Mouse (Mus musculus) gastrocnemius, postnatal 14 days (tissue): ENCODE results near the gene Cox19. TPM values are rescaled to one million over a fixed set of nuclear protein-coding genes. Genes with fewer than 3 reads are reported as not detected.

Experiments used
- DNase-seq: peaks from one replicate; pipeline ENCODE4 v3.0.0; 2021; ENCODE audit warnings: mixed read lengths
- intact Hi-C: fragments of 180-260 bp; cut with DNase I; formaldehyde crosslinking; loops from one replicate; pipeline ENCODE4 v1.15.1; 2025; ENCODE audit warnings: low total_unique reads
- total RNA-seq, 2 experiments: library from RNA; stranded (reverse); gene quantifications; 2 replicates each; pipeline ENCODE4 v1.2.3; 2021

Cox19 gene
- total RNA-seq, 2 experiments from 2014 or later: 58.6 to 79.3 TPM

- intact Hi-C loops: no loop called here
- no peak for DNase-seq
These were observed 34.1 kb downstream of the Cox19 start for GRCm38 (mm10) chr5:139316982-139317675.

- DNase-seq: no peak
These were observed 36.1 kb downstream of the Cox19 start for GRCm38 (mm10) chr5:139314941-139315642.

GRCm38 (mm10) chr5:139313536-139313935, 37.7 kb downstream of the Cox19 start:
- intact Hi-C loops: no loop called here
- no peak for DNase-seq

More at GRCm38 (mm10) chr5:139314941-139315642, 36.1 kb downstream of the Cox19 start:
- intact Hi-C loops: no loop called here

GRCm38 (mm10) chr5:139311822-139312221, 39.4 kb downstream of the Cox19 start:
- DNase-seq: no peak
- intact Hi-C loops: no loop called here

GRCm38 (mm10) chr5:139310477-139310876, 40.7 kb downstream of the Cox19 start:
- intact Hi-C loops: no loop called here
- no peak for DNase-seq

- intact Hi-C loops: no loop called here
- DNase-seq: no peak
These were observed 41.3 kb downstream of the Cox19 start for GRCm38 (mm10) chr5:139309946-139310345.

GRCm38 (mm10) chr5:139303646-139304061, 47.6 kb downstream of the Cox19 start:
- DNase-seq: no peak
- intact Hi-C loops: no loop called here

- DNase-seq: no peak
- intact Hi-C loops: no loop called here
These were observed 49.1 kb downstream of the Cox19 start for GRCm38 (mm10) chr5:139302101-139302500.

- intact Hi-C loops: no loop called here
- no peak for DNase-seq
These were observed 53.5 kb downstream of the Cox19 start for GRCm38 (mm10) chr5:139297745-139298144.

GRCm38 (mm10) chr5:139297092-139297491, 54.1 kb downstream of the Cox19 start:
- no peak for DNase-seq
- intact Hi-C loops: no loop called here

GRCm38 (mm10) chr5:139294089-139294488, 57.1 kb downstream of the Cox19 start:
- intact Hi-C loops: no loop called here
- DNase-seq: no peak

GRCm38 (mm10) chr5:139291811-139292560, 59.2 kb downstream of the Cox19 start:
- intact Hi-C loops: no loop called here
- DNase-seq: no peak

GRCm38 (mm10) chr5:139290467-139291259, 60.6 kb downstream of the Cox19 start:
- intact Hi-C loops: no loop called here
- DNase-seq: no peak

GRCm38 (mm10) chr5:139288591-139288990, 62.6 kb downstream of the Cox19 start:
- intact Hi-C loops: no loop called here

GRCm38 (mm10) chr5:139287787-139288186, 63.4 kb downstream of the Cox19 start:
- intact Hi-C loops: no loop called here
- no peak for DNase-seq

More at GRCm38 (mm10) chr5:139288591-139288990, 62.6 kb downstream of the Cox19 start:
- DNase-seq: no peak

- DNase-seq: no peak
- intact Hi-C loops: no loop called here
These were observed 64.1 kb downstream of the Cox19 start for GRCm38 (mm10) chr5:139287099-139287498.
